In the genomic region with DNA sequence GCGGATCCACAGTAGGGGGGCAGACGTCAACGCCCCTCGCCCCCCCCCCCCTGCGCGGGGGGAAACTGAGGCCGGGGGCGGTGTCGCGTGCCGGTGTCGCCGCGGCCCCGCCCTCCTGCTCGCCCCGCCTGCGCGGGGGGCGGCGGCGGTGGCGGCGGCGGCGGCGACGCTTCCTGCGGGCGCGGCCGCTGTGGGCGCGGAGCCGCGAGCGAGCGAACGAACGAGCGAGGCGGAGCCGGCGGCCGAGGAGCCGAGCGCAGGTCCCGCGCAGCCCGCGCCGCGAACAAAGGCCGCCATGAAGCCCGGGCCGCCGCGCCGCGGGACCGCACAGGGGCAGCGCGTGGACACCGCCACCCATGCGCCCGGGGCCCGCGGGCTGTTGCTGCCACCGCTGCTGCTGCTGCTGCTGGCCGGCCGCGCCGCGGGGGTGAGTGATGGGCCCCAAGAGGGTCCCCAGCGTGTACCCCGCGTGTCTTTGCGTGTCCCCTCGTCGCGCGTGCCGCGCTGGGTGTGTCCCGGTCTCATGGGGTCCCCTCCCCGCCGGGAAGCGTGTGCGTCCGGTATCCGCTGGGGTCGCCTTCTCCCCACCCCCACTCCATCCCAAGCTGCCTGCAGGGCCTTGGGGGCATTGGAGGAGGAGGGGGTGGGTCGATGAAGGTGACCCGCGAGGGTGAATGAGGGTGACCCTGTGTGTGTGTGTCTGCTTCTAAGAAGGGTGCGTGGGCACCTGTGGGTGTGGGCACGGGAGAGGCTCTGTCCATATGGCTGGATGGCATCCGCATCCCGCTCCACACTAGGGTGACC, we compare ENCODE assay signal across 8 mouse cellular contexts. TPM values are rescaled to one million over a fixed set of nuclear protein-coding genes. Genes with fewer than 3 reads are reported as not detected.
DNase-seq lines count a peak whose midpoint lies in the region; ATAC-seq and TF ChIP-seq lines count a peak whose summit lies in the region.

A gene (plus strand): TSS at position 162 of the 804 bp plus-strand sequence.

- TF ChIP-seq CTCF in lung, embryonic 14.5 days (IDR thresholded peaks at IDR 0.05; ENCODE audit: low read depth), result no peak

- H3K27ac ChIP-seq in lung, embryonic 14.5 days (ENCODE audit: low read depth), result peak within 1 kb of the TSS; percentile 30; the same call in 1 of the 2 replicates
- H3K27ac ChIP-seq in forebrain, embryonic 14.5 days (ENCODE audit: low read depth, low read length), result peak within 1 kb of the TSS; percentile 84
- peak within 1 kb of the TSS; percentile 89 for H3K27ac ChIP-seq in hindbrain, embryonic 16.5 days (ENCODE audit: low read depth, low read length)
- no peak within 1 kb of the TSS for H3K27ac ChIP-seq in liver, embryonic 13.5 days

- peak; percentile 9; the same call in 1 of the 2 replicates for ATAC-seq in lung, embryonic 14.5 days (ENCODE audit: insufficient read depth)
- peak; percentile 76 for ATAC-seq in forebrain, embryonic 14.5 days
- ATAC-seq in hindbrain, embryonic 16.5 days, result peak; percentile 38
- no peak for ATAC-seq in liver, embryonic 13.5 days (ENCODE audit: low read depth)

- no peaks in the 10 kb centered on the region for H3K36me3 ChIP-seq in lung, embryonic 14.5 days (ENCODE audit: insufficient read depth)
- no peaks in the 10 kb centered on the region for H3K36me3 ChIP-seq in forebrain, embryonic 14.5 days (ENCODE audit: control insufficient read depth, insufficient read depth, low read length)
- H3K36me3 ChIP-seq in hindbrain, embryonic 16.5 days (ENCODE audit: control insufficient read depth, insufficient read depth, low read length), result no peaks in the 10 kb centered on the region
- H3K36me3 ChIP-seq in liver, embryonic 13.5 days, result no peaks in the 10 kb centered on the region

- 2% methylated on average over 82 of the region's 99 CpGs for WGBS in lung, embryonic 14.5 days
- 5% methylated on average over 40 of the region's 99 CpGs for WGBS in forebrain, embryonic 14.5 days
- under 1% methylated on average over 35 of the region's 99 CpGs for WGBS in hindbrain, embryonic 16.5 days
- 3% methylated on average over 62 of the region's 99 CpGs for WGBS in liver, embryonic 13.5 days (ENCODE audit: insufficient replicate concordance)

- peaks cover 11% of the 10 kb centered on the region for H3K4me1 ChIP-seq in lung, embryonic 14.5 days (ENCODE audit: insufficient read depth)
- peaks cover 15% of the 10 kb centered on the region for H3K4me1 ChIP-seq in forebrain, embryonic 14.5 days (ENCODE audit: control insufficient read depth, insufficient read depth, low read length)
- peaks cover 32% of the 10 kb centered on the region for H3K4me1 ChIP-seq in hindbrain, embryonic 16.5 days (ENCODE audit: control insufficient read depth, insufficient read depth, low read depth, low read length)
- H3K4me1 ChIP-seq in liver, embryonic 13.5 days (replicated peaks), result peaks cover 10% of the 10 kb centered on the region

- H3K27me3 ChIP-seq in lung, embryonic 14.5 days (ENCODE audit: insufficient read depth, low read length), result peaks cover 6% of the 10 kb centered on the region; the same call in 1 of the 2 replicates
- 0 out of 2 replicates have a peak, but pooled peaks cover 4% of the 10 kb centered on the region for H3K27me3 ChIP-seq in forebrain, embryonic 14.5 days (replicated peaks; ENCODE audit: control insufficient read depth, insufficient read depth, low read length)
- H3K27me3 ChIP-seq in hindbrain, embryonic 16.5 days (replicated peaks; ENCODE audit: control insufficient read depth, insufficient read depth, low read length), result no peaks in the 10 kb centered on the region
- H3K27me3 ChIP-seq in liver, embryonic 13.5 days, result peaks cover 58% of the 10 kb centered on the region

- peak; percentile 77 for DNase-seq in lung, embryonic 14.5 days
- DNase-seq in lung, postnatal 25 days (ENCODE audit: low spot score), result no peak
- DNase-seq in adrenal gland, adult 8-10 months, result peak; percentile 45
- peak; percentile 61 for DNase-seq in forebrain, embryonic 14.5 days (ENCODE audit: low spot score)
- no peak for DNase-seq in liver, embryonic 13.5 days
- DNase-seq in retina, embryonic 14.5 days (ENCODE audit: low spot score), result peak; percentile 59
- DNase-seq in spleen, postnatal 10 days (ENCODE audit: low spot score in 2 of 2), result no peak

- H3K4me3 ChIP-seq in lung, embryonic 14.5 days (ENCODE audit: low read depth, low read length), result peak within 1 kb of the TSS; percentile 85
- peak within 1 kb of the TSS; percentile 82 for H3K4me3 ChIP-seq in forebrain, embryonic 14.5 days (ENCODE audit: low read depth, low read length)
- peak within 1 kb of the TSS; percentile 83 for H3K4me3 ChIP-seq in hindbrain, embryonic 16.5 days (ENCODE audit: low read length)
- peak within 1 kb of the TSS; percentile 63 for H3K4me3 ChIP-seq in liver, embryonic 13.5 days (replicated peaks)

- H3K9me3 ChIP-seq in lung, embryonic 14.5 days (ENCODE audit: low read depth, low read length), result no peaks in the 10 kb centered on the region
- no peaks in the 10 kb centered on the region for H3K9me3 ChIP-seq in forebrain, embryonic 14.5 days (replicated peaks; ENCODE audit: control insufficient read depth, low read length)
- H3K9me3 ChIP-seq in hindbrain, embryonic 16.5 days (ENCODE audit: control insufficient read depth, low read length), result no peaks in the 10 kb centered on the region
- H3K9me3 ChIP-seq in liver, embryonic 13.5 days (replicated peaks), result no peaks in the 10 kb centered on the region

- H3K4me2 ChIP-seq in lung, embryonic 14.5 days, result peak within 1 kb of the TSS; percentile 97
- H3K4me2 ChIP-seq in forebrain, embryonic 14.5 days (ENCODE audit: low read length), result peak within 1 kb of the TSS; percentile 87
- H3K4me2 ChIP-seq in hindbrain, embryonic 16.5 days (ENCODE audit: low read length), result peak within 1 kb of the TSS; percentile 86
- H3K4me2 ChIP-seq in liver, embryonic 13.5 days, result peak within 1 kb of the TSS; percentile 76

- H3K9ac ChIP-seq in lung, embryonic 14.5 days, result peak within 1 kb of the TSS; percentile 92
- peak within 1 kb of the TSS; percentile 99 for H3K9ac ChIP-seq in forebrain, embryonic 14.5 days (ENCODE audit: low read length)
- H3K9ac ChIP-seq in hindbrain, embryonic 16.5 days (ENCODE audit: low read depth, low read length), result peak within 1 kb of the TSS; percentile 99
- H3K9ac ChIP-seq in liver, embryonic 13.5 days, result peak within 1 kb of the TSS; percentile 63

RNA-seq across cellular contexts. Expression of the gene that starts here (rescaled TPM):
- polyA plus RNA-seq in lung, embryonic 14.5 days (2014; fragmentation: Nextera tagmentation; extraction: Ambion mirVana), result 19.1 and 20.3 TPM in 2 replicates
- 100 to 1,000 TPM; 332 to 626 (median 448) TPM for total RNA-seq in adrenal gland, adult 8-10 months (2022)
- 47.6 and 61.2 TPM in 2 replicates for polyA plus RNA-seq in forebrain, embryonic 14.5 days (2014; fragmentation: Nextera tagmentation; extraction: Ambion mirVana)
- 151 and 187 TPM in 2 replicates for polyA plus RNA-seq in hindbrain, embryonic 16.5 days (2015; fragmentation: Nextera tagmentation; extraction: Ambion mirVana)
- polyA plus RNA-seq in liver, embryonic 13.5 days (2015; fragmentation: Nextera tagmentation; extraction: Ambion mirVana), result 5.3 and 6.5 TPM in 2 replicates

Comparison
In these comparisons a context has a peak if more than half of its experiments do, and no peak if none do; other contexts are left out.
1. DNase-seq: peak in lung, embryonic 14.5 days (single experiment), adrenal gland, adult 8-10 months (single experiment), forebrain, embryonic 14.5 days (single experiment) and retina, embryonic 14.5 days (single experiment); none in lung, postnatal 25 days (single experiment), liver, embryonic 13.5 days (single experiment) and spleen, postnatal 10 days (0 of 2).
2. Peak in every context shown above with its lines, with median percentiles within 50 percentile points of each other: H3K4me2 ChIP-seq, H3K4me3 ChIP-seq and H3K9ac ChIP-seq.